Mouse (Mus musculus) stomach, embryonic 14.5 days (tissue): ENCODE results near the gene Naip1. TPM values are rescaled to one million over a fixed set of nuclear protein-coding genes. Genes with fewer than 3 reads are reported as not detected.
"Not testable (repeated sequence)": the region's sequence is repeated elsewhere in the genome, so short reads cannot be mapped to it uniquely, and the experiment has no call there.

ENCODE experiments used
- ATAC-seq: fragments of 200-750 bp; cut with Nextera tagmentation; 2 replicates; pipeline ENCODE4 v1.8.0; 2017; ENCODE audit warnings: low read depth, moderate TSS enrichment; ENCODE audit not compliant: insufficient number of reproducible peaks, insufficient read depth, low FRiP score
- H3K27ac ChIP-seq: fragments of 300-500 bp; sonication (generic); 2 replicates; pipeline ENCODE4 v1.5.1; 2014; ENCODE audit warnings: mild to moderate bottlenecking, low read length, moderate library complexity, mixed read lengths
- H3K27me3 ChIP-seq: fragments of 300-500 bp; sonication (generic); 2 replicates; pipeline ENCODE4 v1.6.1; 2014; ENCODE audit warnings: low read length, control low read depth, mixed read lengths; ENCODE audit not compliant: control insufficient read depth, insufficient read depth
- H3K36me3 ChIP-seq: fragments of 300-500 bp; sonication (generic); 2 replicates; pipeline ENCODE4 v1.6.1; 2014; ENCODE audit warnings: mild to moderate bottlenecking, control low read depth, low read length, moderate library complexity, mixed read lengths; ENCODE audit not compliant: control insufficient read depth, insufficient read depth
- H3K4me1 ChIP-seq: fragments of 300-500 bp; sonication (generic); 2 replicates; pipeline ENCODE4 v1.6.1; 2014; ENCODE audit warnings: low read length, control low read depth, mixed read lengths; ENCODE audit not compliant: control insufficient read depth, insufficient read depth
- H3K4me2 ChIP-seq: fragments of 300-500 bp; sonication (generic); replicated peaks from 2 replicates; pipeline ENCODE4 v1.6.1; 2014; ENCODE audit warnings: low read depth, low read length, control low read depth
- H3K4me3 ChIP-seq: fragments of 300-500 bp; sonication (generic); 2 replicates; pipeline ENCODE4 v1.5.1; 2014; ENCODE audit warnings: low read depth, low read length, control low read depth
- H3K9ac ChIP-seq: fragments of 300-500 bp; sonication (generic); replicated peaks from 2 replicates; pipeline ENCODE4 v1.6.1; 2014; ENCODE audit warnings: low read depth, mild to moderate bottlenecking, control low read depth, low read length, moderate library complexity, mixed read lengths
- H3K9me3 ChIP-seq: fragments of 300-500 bp; sonication (generic); 2 replicates; pipeline ENCODE4 v1.6.1; 2016; ENCODE audit warnings: low read depth, low read length, control low read depth; ENCODE audit not compliant: control insufficient read depth
- WGBS: fragments of 180-500 bp; shearing (Covaris S2); extraction: QIAGEN DNeasy Blood & Tissue Kit; methylation state at CpG from one replicate; pipeline ENCODE4 v1.1.7; 2014; 5-methylcytosine and 5-hydroxymethylcytosine counted together
- polyA plus RNA-seq: library from polyadenylated mRNA; unstranded; fragments of >200 nt; fragmentation: Nextera tagmentation; extraction: Ambion mirVana; gene quantifications from 2 replicates; pipeline ENCODE4 v1.2.1, GENCODE M21; 2014

Naip1 gene
- polyA plus RNA-seq, 1 experiment from 2014 or later: 0.07 TPM

DNA sequence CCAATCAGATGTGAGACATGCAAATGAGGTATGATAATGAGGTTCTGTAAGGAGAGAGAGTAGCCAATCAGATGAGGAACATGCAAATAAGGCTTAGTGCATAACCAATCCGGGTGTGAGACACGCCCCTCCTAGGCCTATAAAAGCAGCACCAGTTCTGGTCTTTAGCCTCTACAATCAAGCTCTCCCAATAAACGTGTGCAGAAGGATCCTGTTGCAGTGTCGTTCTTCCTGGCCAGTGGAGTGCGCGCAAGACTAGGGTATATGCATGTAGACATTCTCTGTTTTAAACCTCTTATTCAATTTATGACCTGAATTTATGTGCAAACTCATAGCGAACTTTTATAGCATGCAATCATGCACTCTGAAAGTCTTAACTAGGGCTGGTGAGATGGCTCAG lies 32.7 kb downstream of the Naip1 start:
- not testable (repeated sequence) for H3K27me3 ChIP-seq, H3K4me3 ChIP-seq, ATAC-seq, H3K36me3 ChIP-seq, H3K9ac ChIP-seq, H3K4me2 ChIP-seq, H3K4me1 ChIP-seq, H3K9me3 ChIP-seq, H3K27ac ChIP-seq
- WGBS: 87% methylated on average over 7 of the region's 7 CpGs

GRCm38 (mm10) chr13:100414428-100414827 lies 38.2 kb downstream of the Naip1 start:
- Histone ChIP-seq H3K9ac (no peak overlapping the region), H3K27ac (no peak overlapping the region), H3K4me2 (no peak overlapping the region), H3K4me1 (no peaks in the 10 kb centered on the region), H3K36me3 (no peaks in the 10 kb centered on the region), H3K9me3 (no peaks in the 10 kb centered on the region), H3K4me3 (no peak overlapping the region), H3K27me3 (no peaks in the 10 kb centered on the region)
- WGBS: 62% methylated on average over 1 of the region's 1 CpGs
- ATAC-seq: no peak

DNA sequence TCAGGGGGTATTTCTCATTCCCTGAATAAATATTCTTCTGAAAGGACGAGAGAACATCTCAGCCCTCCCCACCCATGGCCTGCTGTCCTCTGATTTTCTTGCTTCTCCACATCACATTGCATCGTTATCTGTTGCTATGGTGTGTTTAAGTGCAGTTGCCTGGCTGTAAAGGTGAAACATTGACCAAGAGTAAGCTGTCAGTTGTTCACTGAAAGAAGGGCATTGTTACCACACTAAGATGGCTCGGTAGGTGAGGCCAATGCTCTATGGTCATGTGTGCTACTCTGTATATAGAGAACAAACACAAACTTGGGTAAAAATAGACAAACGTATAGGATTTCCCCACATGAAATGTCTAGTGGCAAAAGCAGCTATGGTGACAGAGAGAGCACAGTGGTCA lies 42.8 kb downstream of the Naip1 start:
- Histone ChIP-seq H3K27ac (no peak overlapping the region), H3K4me2 (no peak overlapping the region), H3K9ac (no peak overlapping the region), H3K27me3 (no peaks in the 10 kb centered on the region), H3K9me3 (no peaks in the 10 kb centered on the region), H3K4me1 (no peaks in the 10 kb centered on the region), H3K36me3 (no peaks in the 10 kb centered on the region), H3K4me3 (no peak overlapping the region)
- ATAC-seq: no peak
- 61% methylated on average over 4 of the region's 4 CpGs for WGBS

GRCm38 (mm10) chr13:100409181-100409580 lies 43.5 kb downstream of the Naip1 start:
- ATAC-seq: no peak
- Histone ChIP-seq H3K36me3 (no peaks in the 10 kb centered on the region), H3K9me3 (no peaks in the 10 kb centered on the region), H3K27me3 (no peaks in the 10 kb centered on the region), H3K4me2 (no peak overlapping the region), H3K9ac (no peak overlapping the region), H3K4me1 (no peaks in the 10 kb centered on the region), H3K4me3 (no peak overlapping the region), H3K27ac (no peak overlapping the region)
- 85% methylated on average over 5 of the region's 5 CpGs for WGBS

GRCm38 (mm10) chr13:100408242-100408641 lies 44.4 kb downstream of the Naip1 start:
- no peak for ATAC-seq
- WGBS: 79% methylated on average over 7 of the region's 7 CpGs
- Histone ChIP-seq H3K27me3 (no peaks in the 10 kb centered on the region), H3K9ac (no peak overlapping the region), H3K9me3 (no peaks in the 10 kb centered on the region), H3K4me1 (no peaks in the 10 kb centered on the region), H3K4me3 (no peak overlapping the region), H3K36me3 (no peaks in the 10 kb centered on the region), H3K4me2 (no peak overlapping the region), H3K27ac (no peak overlapping the region)

- 68% methylated on average over 7 of the region's 7 CpGs for WGBS
- H3K4me1 ChIP-seq, H3K27ac ChIP-seq, H3K4me3 ChIP-seq, H3K9ac ChIP-seq, ATAC-seq, H3K4me2 ChIP-seq, H3K27me3 ChIP-seq, H3K9me3 ChIP-seq, H3K36me3 ChIP-seq: not testable (repeated sequence)
These were observed 49.6 kb downstream of the Naip1 start for GRCm38 (mm10) chr13:100402930-100403637.

DNA sequence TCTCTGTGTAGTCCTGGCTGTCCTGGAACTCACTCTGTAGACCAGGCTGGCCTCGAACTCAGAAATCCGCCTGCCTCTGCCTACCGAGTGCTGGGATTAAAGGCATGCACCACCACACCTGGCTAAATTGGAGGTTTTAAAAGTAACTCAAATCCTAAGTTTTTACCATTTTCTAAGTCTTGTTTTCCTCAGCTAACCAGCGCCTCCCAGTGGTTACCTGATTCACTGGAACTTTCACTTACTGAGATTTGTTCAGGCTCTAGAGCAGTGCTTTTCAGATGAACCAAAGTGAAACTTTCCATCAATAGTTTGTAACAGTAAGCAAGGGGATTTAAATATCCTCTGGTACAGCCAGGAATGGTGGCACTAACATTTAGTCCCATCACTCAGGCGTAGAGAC lies 61.6 kb downstream of the Naip1 start:
- H3K4me2 ChIP-seq, H3K4me1 ChIP-seq, H3K9ac ChIP-seq, H3K4me3 ChIP-seq, H3K27me3 ChIP-seq, H3K36me3 ChIP-seq, H3K9me3 ChIP-seq, H3K27ac ChIP-seq, ATAC-seq: not testable (repeated sequence)
- WGBS: 33% methylated on average over 5 of the region's 5 CpGs

GRCm38 (mm10) chr13:100370536-100370935 lies 82.1 kb downstream of the Naip1 start:
- 97% methylated on average over 1 of the region's 1 CpGs for WGBS
- H3K27ac ChIP-seq: no peak overlapping the region
- no peak overlapping the region for H3K4me2 ChIP-seq
- H3K9me3 ChIP-seq: no peaks in the 10 kb centered on the region
- no peak overlapping the region for H3K9ac ChIP-seq
- H3K4me3 ChIP-seq: no peak overlapping the region
- ATAC-seq: no peak
- no peaks in the 10 kb centered on the region for H3K27me3 ChIP-seq
- no peaks in the 10 kb centered on the region for H3K4me1 ChIP-seq
- no peaks in the 10 kb centered on the region for H3K36me3 ChIP-seq
